Mouse (Mus musculus) heart, embryonic 12.5 days (tissue): ENCODE results near the gene Dclk3. TPM values are rescaled to one million over a fixed set of nuclear protein-coding genes. Genes with fewer than 3 reads are reported as not detected.

Experiments used
- ATAC-seq: fragments of 200-750 bp; cut with Nextera tagmentation; 2 replicates; pipeline ENCODE4 v1.8.0; 2017; ENCODE audit warnings: moderate TSS enrichment, moderate library complexity; ENCODE audit not compliant: insufficient number of reproducible peaks, low FRiP score
- H3K27ac ChIP-seq: fragments of 300-500 bp; sonication (generic); 2 replicates; pipeline ENCODE4 v1.5.1; 2016; ENCODE audit warnings: mild to moderate bottlenecking, moderate library complexity; ENCODE audit not compliant: poor library complexity, severe bottlenecking
- H3K27me3 ChIP-seq: fragments of 300-500 bp; sonication (generic); replicated peaks from 2 replicates; pipeline ENCODE4 v1.6.1; 2016; ENCODE audit warnings: mild to moderate bottlenecking, moderate library complexity
- H3K36me3 ChIP-seq: fragments of 300-500 bp; sonication (generic); 2 replicates; pipeline ENCODE4 v1.6.1; 2016; ENCODE audit warnings: mild to moderate bottlenecking, moderate library complexity
- H3K4me1 ChIP-seq: fragments of 300-500 bp; sonication (generic); replicated peaks from 2 replicates; pipeline ENCODE4 v1.6.1; 2016; ENCODE audit warnings: mild to moderate bottlenecking
- H3K4me2 ChIP-seq: fragments of 300-500 bp; sonication (generic); 2 replicates; pipeline ENCODE4 v1.6.1; 2016; ENCODE audit warnings: mild to moderate bottlenecking, moderate library complexity
- H3K4me3 ChIP-seq: fragments of 300-500 bp; sonication (generic); 2 replicates; pipeline ENCODE4 v1.5.1; 2016; ENCODE audit warnings: mild to moderate bottlenecking
- H3K9ac ChIP-seq: fragments of 300-500 bp; sonication (generic); 2 replicates; pipeline ENCODE4 v1.6.1; 2016; ENCODE audit warnings: mild to moderate bottlenecking, moderate library complexity
- H3K9me3 ChIP-seq: fragments of 300-500 bp; sonication (generic); replicated peaks from 2 replicates; pipeline ENCODE4 v1.6.1; 2016; ENCODE audit warnings: mild to moderate bottlenecking, moderate library complexity
- WGBS: fragments of 180-500 bp; shearing (Covaris S2); methylation state at CpG from one replicate; pipeline ENCODE4 v1.1.7; 2016; 5-methylcytosine and 5-hydroxymethylcytosine counted together
- polyA plus RNA-seq: library from polyadenylated mRNA; unstranded; fragments of >200 nt; fragmentation: Nextera tagmentation; extraction: Ambion mirVana; gene quantifications from 2 replicates; pipeline ENCODE4 v1.2.1, GENCODE M21; 2016

Dclk3 gene
- polyA plus RNA-seq, 1 experiment from 2014 or later: 2.7 TPM

DNA sequence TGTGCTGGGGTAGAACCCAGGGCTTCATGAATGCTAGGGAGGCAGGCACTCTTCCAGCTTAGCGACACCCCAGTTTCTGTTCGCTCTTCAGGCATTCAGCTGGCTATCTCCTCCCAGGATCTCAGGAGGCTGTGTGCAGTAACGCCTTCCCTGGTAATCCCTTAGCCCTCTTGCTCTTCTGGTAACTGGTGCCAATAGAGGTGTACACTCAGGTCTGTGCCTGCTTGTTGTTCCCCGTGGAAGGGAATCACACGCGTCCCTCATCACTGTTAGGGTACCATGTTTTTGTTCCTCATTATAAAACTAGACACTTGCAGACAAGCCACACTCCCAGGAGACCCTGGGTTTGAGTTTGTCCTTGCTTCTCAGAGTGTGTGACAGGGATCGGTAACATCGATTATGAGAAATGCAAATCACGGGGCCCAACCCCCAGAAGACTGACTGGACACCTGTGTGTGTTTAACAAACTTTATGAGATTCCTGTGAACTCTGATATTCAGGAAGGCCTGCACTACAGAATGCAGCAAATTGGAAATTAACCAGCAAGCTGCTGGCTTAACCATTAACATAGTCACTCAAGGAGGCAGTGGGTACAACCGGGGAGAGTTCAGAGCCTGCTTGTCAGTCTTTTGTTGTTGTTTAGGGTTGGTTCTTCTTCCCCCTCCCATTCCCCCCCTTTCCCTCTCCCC, 22.7 kb downstream of the Dclk3 start:
- Histone ChIP-seq H3K4me1 (peaks cover 28% of the 10 kb centered on the region), H3K27ac (no peak overlapping the region), H3K4me3 (no peak overlapping the region), H3K9me3 (no peaks in the 10 kb centered on the region), H3K27me3 (no peaks in the 10 kb centered on the region), H3K9ac (no peak overlapping the region), H3K4me2 (no peak overlapping the region), H3K36me3 (no peaks in the 10 kb centered on the region)
- 84% methylated on average over 10 of the region's 10 CpGs for WGBS
- no peak for ATAC-seq

DNA sequence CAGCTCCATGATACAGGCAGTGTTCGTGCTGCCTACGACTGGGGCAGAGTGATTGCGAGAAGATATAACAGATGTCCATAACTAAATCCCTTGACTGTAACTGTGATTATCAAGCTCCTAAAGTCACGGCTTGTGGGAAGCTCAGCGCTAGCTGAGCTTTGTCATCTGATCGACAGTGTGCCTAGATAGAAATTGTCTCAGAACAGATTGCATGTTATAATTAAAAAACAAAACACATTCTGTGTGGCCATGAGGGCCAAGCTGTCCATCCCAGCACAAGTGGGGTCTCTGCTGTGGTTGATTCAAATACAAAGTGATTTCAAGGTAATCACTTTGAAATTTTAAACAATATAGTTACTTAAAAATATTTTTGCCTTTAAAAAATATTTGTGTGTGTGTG, 26.8 kb downstream of the Dclk3 start:
- H3K4me3 ChIP-seq: no peak overlapping the region
- no peaks in the 10 kb centered on the region for H3K36me3 ChIP-seq
- WGBS: 83% methylated on average over 6 of the region's 6 CpGs
- H3K27ac ChIP-seq: no peak overlapping the region
- no peak overlapping the region for H3K4me2 ChIP-seq
- no peak overlapping the region for H3K9ac ChIP-seq
- no peaks in the 10 kb centered on the region for H3K9me3 ChIP-seq
- no peaks in the 10 kb centered on the region for H3K27me3 ChIP-seq
- ATAC-seq: no peak
- H3K4me1 ChIP-seq: peaks cover 15% of the 10 kb centered on the region

GRCm38 (mm10) chr9:111473686-111474457, 35.0 kb downstream of the Dclk3 start:
- Histone ChIP-seq H3K4me1 (no peaks in the 10 kb centered on the region; the same call in 1 of the 2 replicates), H3K27ac (no peak overlapping the region)
- 63% methylated on average over 21 of the region's 21 CpGs for WGBS

DNA sequence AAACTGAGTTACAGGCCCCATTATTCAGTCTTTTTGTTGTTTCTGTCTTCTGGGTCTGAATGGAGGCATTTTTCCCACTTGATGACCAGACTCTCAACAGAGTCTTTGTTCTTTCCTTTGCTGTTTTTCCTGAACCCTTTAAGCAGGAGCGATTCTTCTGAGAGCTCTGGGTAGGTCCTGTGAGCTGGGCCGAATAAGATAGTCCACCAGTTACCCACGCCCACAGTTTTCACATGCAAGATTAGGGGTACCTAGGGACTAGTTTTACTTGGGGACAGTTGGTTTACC, 35.5 kb downstream of the Dclk3 start:
- Histone ChIP-seq H3K27ac (no peak overlapping the region), H3K27me3 (no peaks in the 10 kb centered on the region), H3K36me3 (no peaks in the 10 kb centered on the region), H3K9me3 (no peaks in the 10 kb centered on the region), H3K4me1 (no peaks in the 10 kb centered on the region; the same call in 1 of the 2 replicates), H3K9ac (no peak overlapping the region; the same call in 1 of the 2 replicates), H3K4me3 (no peak overlapping the region), H3K4me2 (no peak overlapping the region)
- WGBS: 55% methylated on average over 3 of the region's 3 CpGs
- ATAC-seq: no peak

More at GRCm38 (mm10) chr9:111473686-111474457, 35.0 kb downstream of the Dclk3 start:
- Histone ChIP-seq H3K36me3 (no peaks in the 10 kb centered on the region), H3K4me2 (no peak overlapping the region), H3K9me3 (no peaks in the 10 kb centered on the region), H3K4me3 (no peak overlapping the region), H3K9ac (no peak overlapping the region), H3K27me3 (no peaks in the 10 kb centered on the region)
- ATAC-seq: no peak

DNA sequence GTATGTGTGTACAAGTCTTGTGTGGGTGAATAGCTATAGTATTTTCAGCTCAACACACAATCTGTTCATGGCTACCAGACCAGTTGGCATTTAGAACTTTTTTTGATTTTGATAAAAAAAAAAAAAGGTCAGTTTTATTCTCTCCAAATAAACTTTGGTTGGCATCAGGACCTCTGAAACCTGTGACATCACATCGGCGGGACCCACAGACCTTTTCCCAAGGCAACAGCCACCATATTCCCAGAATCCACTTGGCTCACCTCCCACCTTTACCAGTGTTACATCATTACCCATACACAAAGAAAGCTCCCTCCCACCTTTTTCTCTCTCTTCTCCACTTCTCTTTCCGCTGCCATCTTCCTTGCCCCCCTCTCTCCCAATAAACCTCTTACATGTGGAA, 36.4 kb downstream of the Dclk3 start:
- no peaks in the 10 kb centered on the region for H3K27me3 ChIP-seq
- H3K9me3 ChIP-seq: no peaks in the 10 kb centered on the region
- H3K4me1 ChIP-seq: no peaks in the 10 kb centered on the region; the same call in 1 of the 2 replicates
- H3K4me3 ChIP-seq: no peak overlapping the region
- no peak for ATAC-seq
- 90% methylated on average over 3 of the region's 3 CpGs for WGBS
- H3K27ac ChIP-seq: no peak overlapping the region
- H3K9ac ChIP-seq: no peak overlapping the region
- H3K4me2 ChIP-seq: no peak overlapping the region
- H3K36me3 ChIP-seq: no peaks in the 10 kb centered on the region

DNA sequence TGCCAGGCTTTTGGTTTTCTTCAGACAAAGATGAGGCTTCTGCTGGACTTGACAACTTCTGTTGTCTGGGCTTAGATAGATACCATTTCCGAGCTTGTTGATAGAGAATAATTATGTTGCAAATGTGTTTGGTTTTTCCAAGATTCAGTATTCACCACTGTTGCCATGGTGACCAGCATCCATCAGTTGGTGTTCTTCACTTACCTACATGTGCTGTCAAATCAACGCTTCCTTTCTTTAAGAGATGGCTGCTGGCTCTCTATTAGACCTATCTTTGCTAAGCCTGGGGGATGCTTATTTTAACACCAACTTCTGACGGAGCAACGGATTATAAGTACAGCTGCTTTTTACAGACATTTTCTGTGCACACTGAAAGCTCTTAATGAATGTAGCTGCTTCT, 37.1 kb downstream of the Dclk3 start:
- ATAC-seq: no peak
- 76% methylated on average over 4 of the region's 4 CpGs for WGBS
- no peak overlapping the region for H3K27ac ChIP-seq

DNA sequence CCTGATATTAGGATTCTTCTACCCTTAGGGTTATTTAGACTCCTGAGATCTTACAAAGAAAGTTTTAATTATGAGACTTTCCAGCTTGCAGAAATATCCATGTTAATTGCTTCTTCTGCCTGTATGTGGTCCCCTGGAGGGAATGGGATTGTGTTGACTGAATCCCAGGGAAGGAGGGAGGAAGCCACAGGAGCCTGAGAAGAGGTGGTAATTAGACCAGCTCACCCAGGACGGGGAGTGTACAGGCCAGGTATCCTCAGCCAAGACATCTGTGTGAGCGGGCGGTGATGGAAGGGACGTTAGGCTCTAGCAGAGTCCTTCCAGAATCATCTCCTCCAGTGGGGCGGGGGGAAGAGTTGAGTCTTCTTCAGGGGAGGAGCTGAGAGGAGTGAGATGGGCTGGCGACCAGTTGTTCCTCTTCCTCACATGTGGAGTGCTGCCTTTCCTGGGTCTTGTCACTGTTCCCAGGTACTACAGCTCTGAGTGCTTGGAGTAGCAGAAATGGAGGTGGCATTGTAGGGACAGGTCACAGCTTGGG, 37.7 kb downstream of the Dclk3 start:
- no peaks in the 10 kb centered on the region for H3K27me3 ChIP-seq
- no peak overlapping the region for H3K4me2 ChIP-seq
- H3K9me3 ChIP-seq: no peaks in the 10 kb centered on the region
- WGBS: 80% methylated on average over 6 of the region's 6 CpGs
- no peaks in the 10 kb centered on the region; the same call in 1 of the 2 replicates for H3K4me1 ChIP-seq
- H3K9ac ChIP-seq: no peak overlapping the region
- H3K4me3 ChIP-seq: no peak overlapping the region
- no peaks in the 10 kb centered on the region for H3K36me3 ChIP-seq
- H3K27ac ChIP-seq: no peak overlapping the region
- no peak for ATAC-seq

More for the DNA sequence above, 37.1 kb downstream of the Dclk3 start:
- Histone ChIP-seq H3K4me1 (no peaks in the 10 kb centered on the region; the same call in 1 of the 2 replicates), H3K9me3 (no peaks in the 10 kb centered on the region), H3K27me3 (no peaks in the 10 kb centered on the region), H3K36me3 (no peaks in the 10 kb centered on the region), H3K9ac (no peak overlapping the region), H3K4me2 (no peak overlapping the region), H3K4me3 (no peak overlapping the region)

GRCm38 (mm10) chr9:111478853-111479490, 40.1 kb downstream of the Dclk3 start:
- H3K4me3 ChIP-seq: no peak overlapping the region

GRCm38 (mm10) chr9:111481011-111481410, 42.1 kb downstream of the Dclk3 start:
- H3K4me3 ChIP-seq: no peak overlapping the region
- H3K36me3 ChIP-seq: 0 out of 2 replicates have a peak, but pooled peaks cover 4% of the 10 kb centered on the region
- no peak overlapping the region for H3K9ac ChIP-seq
- H3K4me2 ChIP-seq: no peak overlapping the region
- WGBS: 68% methylated on average over 3 of the region's 3 CpGs
- H3K9me3 ChIP-seq: 0 out of 2 replicates have a peak, but pooled peaks cover 4% of the 10 kb centered on the region
- peaks cover 5% of the 10 kb centered on the region; the same call in 1 of the 2 replicates for H3K4me1 ChIP-seq
- no peak for ATAC-seq
- no peaks in the 10 kb centered on the region for H3K27me3 ChIP-seq
- no peak overlapping the region for H3K27ac ChIP-seq

More at GRCm38 (mm10) chr9:111478853-111479490, 40.1 kb downstream of the Dclk3 start:
- H3K4me2 ChIP-seq: no peak overlapping the region
- no peak overlapping the region for H3K27ac ChIP-seq
- ATAC-seq: no peak
- 0 out of 2 replicates have a peak, but pooled peaks cover 4% of the 10 kb centered on the region for H3K36me3 ChIP-seq
- no peak overlapping the region for H3K9ac ChIP-seq
- H3K27me3 ChIP-seq: no peaks in the 10 kb centered on the region
- no peaks in the 10 kb centered on the region; the same call in 1 of the 2 replicates for H3K4me1 ChIP-seq
- no peaks in the 10 kb centered on the region for H3K9me3 ChIP-seq
- 55% methylated on average over 7 of the region's 7 CpGs for WGBS

DNA sequence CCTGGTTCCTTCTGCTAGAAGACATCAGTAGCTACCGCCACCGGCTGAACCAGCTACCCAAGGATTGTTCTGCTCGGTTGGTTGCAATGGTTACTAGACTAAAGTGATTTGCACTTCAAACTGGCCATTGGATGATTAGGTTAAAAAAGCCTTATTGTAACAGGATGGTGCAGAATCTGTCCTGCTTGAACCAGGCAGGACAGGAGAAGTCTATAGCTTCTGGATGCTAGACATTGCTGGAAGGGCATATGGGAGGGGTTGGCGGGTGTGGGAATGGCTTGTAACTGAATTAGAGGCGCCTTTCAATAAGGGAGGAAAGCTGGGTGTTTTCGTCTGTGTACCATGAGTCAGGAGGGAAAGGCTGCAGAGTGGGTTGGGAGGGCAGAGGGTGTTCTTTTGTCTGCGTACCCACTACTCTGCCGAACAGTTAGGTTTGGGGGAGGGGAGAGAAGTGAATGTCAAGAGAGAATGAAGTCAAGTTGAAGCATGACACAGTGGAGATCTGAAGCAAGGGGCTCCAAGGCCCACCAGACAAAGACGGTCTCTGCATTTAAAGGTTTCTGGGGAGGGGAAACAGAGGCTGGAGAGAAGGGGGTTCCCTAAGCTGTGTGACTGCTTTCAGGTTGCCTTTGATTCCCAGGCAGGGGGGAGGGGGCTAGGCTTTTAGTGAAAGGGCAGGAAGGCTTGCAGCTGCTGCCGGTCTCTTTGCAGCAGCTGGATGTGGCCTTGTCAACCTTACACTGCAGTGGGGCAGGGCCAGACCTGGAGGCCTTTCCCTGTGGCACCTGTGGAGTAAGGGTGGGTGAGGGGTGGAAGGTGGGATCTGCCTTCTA, 48.0 kb downstream of the Dclk3 start:
- no peak overlapping the region for H3K4me2 ChIP-seq
- no peak overlapping the region for H3K4me3 ChIP-seq
- 0 out of 2 replicates have a peak, but pooled peaks cover 4% of the 10 kb centered on the region for H3K9me3 ChIP-seq
- 0 out of 2 replicates have a peak, but pooled peaks cover 4% of the 10 kb centered on the region for H3K36me3 ChIP-seq
- 63% methylated on average over 10 of the region's 10 CpGs for WGBS
- H3K27me3 ChIP-seq: peaks cover 19% of the 10 kb centered on the region
- ATAC-seq: no peak
- H3K4me1 ChIP-seq: peaks cover 10% of the 10 kb centered on the region; the same call in 1 of the 2 replicates
- no peak overlapping the region for H3K9ac ChIP-seq
- H3K27ac ChIP-seq: no peak overlapping the region
